Mouse (Mus musculus) heart, embryonic 10.5 days (tissue): Measurements from ENCODE around the gene Atrn. TPM values are rescaled to one million over a fixed set of nuclear protein-coding genes. Genes with fewer than 3 reads are reported as not detected.
A peak's percentile ranks its signal among the peaks of the same experiment; 100 is the strongest.

Source experiments
- DNase-seq: peaks from one replicate; pipeline ENCODE4 v3.0.0-alpha.2; 2017; ENCODE audit warnings: low spot score
- H3K27ac ChIP-seq: fragments of 300-500 bp; sonication (generic); 2 replicates; pipeline ENCODE4 v1.5.1; 2016; ENCODE audit warnings: mild to moderate bottlenecking
- H3K27me3 ChIP-seq: fragments of 300-500 bp; sonication (generic); 2 replicates; pipeline ENCODE4 v1.6.1; 2016; ENCODE audit warnings: mild to moderate bottlenecking; ENCODE audit not compliant: poor library complexity, insufficient read depth, severe bottlenecking
- H3K36me3 ChIP-seq: fragments of 300-500 bp; sonication (generic); 2 replicates; pipeline ENCODE4 v1.6.1; 2016; ENCODE audit warnings: mild to moderate bottlenecking, moderate library complexity
- H3K4me1 ChIP-seq: fragments of 300-500 bp; sonication (generic); 2 replicates; pipeline ENCODE4 v1.6.1; 2016; ENCODE audit warnings: mild to moderate bottlenecking
- H3K4me3 ChIP-seq: fragments of 300-500 bp; sonication (generic); 2 replicates; pipeline ENCODE4 v1.5.1; 2016; ENCODE audit warnings: mild to moderate bottlenecking, moderate library complexity
- H3K9me3 ChIP-seq: fragments of 300-500 bp; sonication (generic); 2 replicates; pipeline ENCODE4 v1.6.1; 2016; ENCODE audit warnings: mild to moderate bottlenecking, moderate library complexity
- WGBS: fragments of 180-500 bp; shearing (Covaris S2); methylation state at CpG from one replicate; pipeline ENCODE4 v1.1.7; 2016; 5-methylcytosine and 5-hydroxymethylcytosine counted together
- polyA plus RNA-seq: library from polyadenylated mRNA; unstranded; fragments of >200 nt; fragmentation: Nextera tagmentation; extraction: Ambion mirVana; gene quantifications from 2 replicates; pipeline ENCODE4 v1.2.1, GENCODE M21; 2016

Atrn gene
- 5.3 and 5.6 TPM in 2 replicates for polyA plus RNA-seq

GRCm38 (mm10) chr2:130905751-130906583, at the start of gene Atrn, which contains the start of gene 4930402H24Rik:
Gene Atrn, plus strand, starts transcription at chr2:130906495.
Gene 4930402H24Rik, minus strand, starts transcription at chr2:130906406.
- H3K27me3 ChIP-seq: no peaks in the 10 kb centered on the region
- 3% methylated on average over 50 of the region's 50 CpGs for WGBS
- H3K4me1 ChIP-seq: peaks cover 16% of the 10 kb centered on the region
- H3K9me3 ChIP-seq: no peaks in the 10 kb centered on the region
- H3K4me3 ChIP-seq: peak within 1 kb of the TSS; percentile 87
- peak; percentile 97 for DNase-seq
- H3K36me3 ChIP-seq: no peaks in the 10 kb centered on the region; the same call in 1 of the 2 replicates
- peak within 1 kb of the TSS; percentile 88 for H3K27ac ChIP-seq

- no peak overlapping the region for H3K27ac ChIP-seq
- 81% methylated on average over 3 of the region's 3 CpGs for WGBS
- H3K36me3 ChIP-seq: no peaks in the 10 kb centered on the region
- H3K9me3 ChIP-seq: no peaks in the 10 kb centered on the region
- DNase-seq: no peak
- no peaks in the 10 kb centered on the region for H3K27me3 ChIP-seq
- H3K4me1 ChIP-seq: no peaks in the 10 kb centered on the region
- no peak overlapping the region for H3K4me3 ChIP-seq
Observed at GRCm38 (mm10) chr2:130862091-130862490, 44.2 kb upstream of the Atrn start.

- Histone ChIP-seq H3K9me3 (no peaks in the 10 kb centered on the region), H3K36me3 (no peaks in the 10 kb centered on the region), H3K4me1 (no peaks in the 10 kb centered on the region), H3K27ac (no peak overlapping the region), H3K4me3 (no peak overlapping the region), H3K27me3 (no peaks in the 10 kb centered on the region)
- DNase-seq: no peak
- 90% methylated on average over 5 of the region's 5 CpGs for WGBS
Observed at GRCm38 (mm10) chr2:130870916-130871315, 35.4 kb upstream of the Atrn start.

GRCm38 (mm10) chr2:130877376-130877775, 28.9 kb upstream of the Atrn start:
- no peak for DNase-seq
- Histone ChIP-seq H3K4me3 (no peak overlapping the region), H3K4me1 (no peaks in the 10 kb centered on the region), H3K27me3 (no peaks in the 10 kb centered on the region), H3K27ac (no peak overlapping the region), H3K36me3 (peaks cover 2% of the 10 kb centered on the region; the same call in 1 of the 2 replicates), H3K9me3 (no peaks in the 10 kb centered on the region)
- 61% methylated on average over 3 of the region's 3 CpGs for WGBS

GRCm38 (mm10) chr2:130886983-130887382, 19.3 kb upstream of the Atrn start:
- no peak overlapping the region for H3K27ac ChIP-seq
- no peaks in the 10 kb centered on the region for H3K9me3 ChIP-seq
- H3K36me3 ChIP-seq: peaks cover 2% of the 10 kb centered on the region; the same call in 1 of the 2 replicates
- no peak for DNase-seq
- no peak overlapping the region for H3K4me3 ChIP-seq
- no peaks in the 10 kb centered on the region for H3K4me1 ChIP-seq
- no peaks in the 10 kb centered on the region for H3K27me3 ChIP-seq

GRCm38 (mm10) chr2:130887456-130887855, 18.8 kb upstream of the Atrn start:
- no peak overlapping the region for H3K27ac ChIP-seq
- 76% methylated on average over 1 of the region's 1 CpGs for WGBS
- no peaks in the 10 kb centered on the region for H3K4me1 ChIP-seq
- H3K9me3 ChIP-seq: no peaks in the 10 kb centered on the region
- H3K36me3 ChIP-seq: peaks cover 2% of the 10 kb centered on the region; the same call in 1 of the 2 replicates
- H3K27me3 ChIP-seq: no peaks in the 10 kb centered on the region
- H3K4me3 ChIP-seq: no peak overlapping the region
- no peak for DNase-seq

GRCm38 (mm10) chr2:130896944-130897343, 9.4 kb upstream of the Atrn start:
- no peaks in the 10 kb centered on the region for H3K36me3 ChIP-seq
- no peak for DNase-seq
- H3K27ac ChIP-seq: no peak overlapping the region
- 91% methylated on average over 2 of the region's 2 CpGs for WGBS
- H3K4me1 ChIP-seq: no peaks in the 10 kb centered on the region
- H3K9me3 ChIP-seq: no peaks in the 10 kb centered on the region
- no peak overlapping the region for H3K4me3 ChIP-seq
- H3K27me3 ChIP-seq: no peaks in the 10 kb centered on the region

GRCm38 (mm10) chr2:130897856-130898255, 8.4 kb upstream of the Atrn start:
- WGBS: 78% methylated on average over 2 of the region's 2 CpGs
- H3K9me3 ChIP-seq: no peaks in the 10 kb centered on the region
- no peak overlapping the region for H3K27ac ChIP-seq
- H3K27me3 ChIP-seq: no peaks in the 10 kb centered on the region
- H3K36me3 ChIP-seq: no peaks in the 10 kb centered on the region
- DNase-seq: no peak
- H3K4me1 ChIP-seq: no peaks in the 10 kb centered on the region
- no peak overlapping the region for H3K4me3 ChIP-seq

GRCm38 (mm10) chr2:130898783-130899182, 7.5 kb upstream of the Atrn start:
- no peaks in the 10 kb centered on the region for H3K4me1 ChIP-seq
- no peaks in the 10 kb centered on the region for H3K9me3 ChIP-seq
- H3K27ac ChIP-seq: no peak overlapping the region
- no peaks in the 10 kb centered on the region for H3K27me3 ChIP-seq
- WGBS: 74% methylated on average over 2 of the region's 2 CpGs
- no peaks in the 10 kb centered on the region for H3K36me3 ChIP-seq
- no peak overlapping the region for H3K4me3 ChIP-seq
- DNase-seq: no peak

- peak overlapping the region; percentile 87 for H3K4me3 ChIP-seq
- H3K27ac ChIP-seq: peak overlapping the region; percentile 88
- DNase-seq: peak; percentile 84
- under 1% methylated on average over 58 of the region's 58 CpGs for WGBS
- H3K4me1 ChIP-seq: peaks cover 16% of the 10 kb centered on the region
- no peaks in the 10 kb centered on the region for H3K9me3 ChIP-seq
- H3K27me3 ChIP-seq: no peaks in the 10 kb centered on the region
- H3K36me3 ChIP-seq: no peaks in the 10 kb centered on the region; the same call in 1 of the 2 replicates
Observed at GRCm38 (mm10) chr2:130906584-130907315, 455 bp downstream of the Atrn start.

GRCm38 (mm10) chr2:130911691-130912090, 5.4 kb downstream of the Atrn start:
- no peak overlapping the region for H3K27ac ChIP-seq
- no peaks in the 10 kb centered on the region for H3K27me3 ChIP-seq
- H3K4me3 ChIP-seq: no peak overlapping the region
- H3K9me3 ChIP-seq: no peaks in the 10 kb centered on the region
- H3K36me3 ChIP-seq: no peaks in the 10 kb centered on the region; the same call in 1 of the 2 replicates
- 63% methylated on average over 1 of the region's 1 CpGs for WGBS
- H3K4me1 ChIP-seq: peaks cover 17% of the 10 kb centered on the region
- no peak for DNase-seq

GRCm38 (mm10) chr2:130914873-130915272, 8.6 kb downstream of the Atrn start:
- Histone ChIP-seq H3K27ac (no peak overlapping the region; the same call in 1 of the 2 replicates), H3K36me3 (no peaks in the 10 kb centered on the region), H3K27me3 (no peaks in the 10 kb centered on the region), H3K9me3 (no peaks in the 10 kb centered on the region), H3K4me1 (peaks cover 8% of the 10 kb centered on the region; the same call in 1 of the 2 replicates), H3K4me3 (no peak overlapping the region)
- no peak for DNase-seq
- 59% methylated on average over 1 of the region's 1 CpGs for WGBS
